In genomic region chr19:53215352-53215751, GRCm38 (mm10) we compare ENCODE assay signal across 19 mouse cellular contexts.
"Had no signal": no experiment of that assay in that cellular context is flagged by ENCODE, and none has a peak within 500 bp of the region (broad histone marks: within the 10 kb centered on the region; RNA-seq: fewer than 3 reads in every experiment).

No protein-coding gene starts in this region.

- H3K27me3 ChIP-seq: midbrain, embryonic 12.5 days; midbrain, embryonic 15.5 days; neural tube, embryonic 12.5 days; neural tube, embryonic 15.5 days had no signal

- DNase-seq: kidney, postnatal 25 days; layer of hippocampus, adult 9-11 months; liver, postnatal 0 days; lung, embryonic 14.5 days; retina, postnatal 1 day; right cerebral cortex, postnatal 25 days; spleen, adult 18-20 months; thymus, adult 2 months; thymus, postnatal 14 days; thymus, postnatal 4 days had no signal

- H3K27ac ChIP-seq: kidney, postnatal 0 days; layer of hippocampus, adult 2 months; liver, embryonic 14.5 days; macrophage; midbrain, embryonic 12.5 days; midbrain, embryonic 15.5 days; neural tube, embryonic 12.5 days; neural tube, embryonic 15.5 days; stomach, postnatal 0 days had no signal

- H3K36me3 ChIP-seq: midbrain, embryonic 12.5 days; midbrain, embryonic 15.5 days; neural tube, embryonic 12.5 days had no signal

- H3K4me1 ChIP-seq: midbrain, embryonic 12.5 days; midbrain, embryonic 15.5 days; neural tube, embryonic 12.5 days; neural tube, embryonic 15.5 days had no signal

- H3K4me3 ChIP-seq: layer of hippocampus, adult 2 months; midbrain, embryonic 12.5 days; midbrain, embryonic 15.5 days; neural tube, embryonic 12.5 days; neural tube, embryonic 15.5 days had no signal
